Mouse (Mus musculus) neural tube, embryonic 14.5 days (tissue): ENCODE measurements around the gene Pten. TPM values are rescaled to one million over a fixed set of nuclear protein-coding genes. Genes with fewer than 3 reads are reported as not detected.
A peak's percentile ranks its signal among the peaks of the same experiment; 100 is the strongest.

Experiments used
- ATAC-seq: fragments of 200-750 bp; cut with Nextera tagmentation; 2 replicates; pipeline ENCODE4 v1.8.0; 2017; ENCODE audit warnings: low read depth, mild to moderate bottlenecking, moderate TSS enrichment, moderate library complexity
- H3K27ac ChIP-seq: fragments of 300-500 bp; sonication (generic); 2 replicates; pipeline ENCODE4 v1.5.1; 2014; ENCODE audit warnings: low read depth, mild to moderate bottlenecking, control low read depth, low read length, moderate library complexity, mixed read lengths
- H3K27me3 ChIP-seq: fragments of 300-500 bp; sonication (generic); 2 replicates; pipeline ENCODE4 v1.6.1; 2014; ENCODE audit warnings: low read length; ENCODE audit not compliant: control insufficient read depth, insufficient read depth
- H3K36me3 ChIP-seq: fragments of 300-500 bp; sonication (generic); 2 replicates; pipeline ENCODE4 v1.6.1; 2014; ENCODE audit warnings: low read length, mixed read lengths; ENCODE audit not compliant: control insufficient read depth, insufficient read depth
- H3K4me1 ChIP-seq: fragments of 300-500 bp; sonication (generic); 2 replicates; pipeline ENCODE4 v1.6.1; 2014; ENCODE audit warnings: low read length; ENCODE audit not compliant: control insufficient read depth, insufficient read depth
- H3K4me2 ChIP-seq: fragments of 300-500 bp; sonication (generic); 2 replicates; pipeline ENCODE4 v1.6.1; 2014; ENCODE audit warnings: mild to moderate bottlenecking, low read depth, low read length, control low read depth
- H3K4me3 ChIP-seq: fragments of 300-500 bp; sonication (generic); 2 replicates; pipeline ENCODE4 v1.5.1; 2014; ENCODE audit warnings: low read depth, low read length, control low read depth, mixed read lengths
- H3K9ac ChIP-seq: fragments of 300-500 bp; sonication (generic); replicated peaks from 2 replicates; pipeline ENCODE4 v1.6.1; 2014; ENCODE audit warnings: low read depth, mild to moderate bottlenecking, control low read depth, low read length, mixed read lengths
- H3K9me3 ChIP-seq: fragments of 300-500 bp; sonication (generic); 2 replicates; pipeline ENCODE4 v1.6.1; 2016; ENCODE audit warnings: low read length; ENCODE audit not compliant: control insufficient read depth
- WGBS: fragments of 180-500 bp; shearing (Covaris S2); extraction: QIAGEN DNeasy Blood & Tissue Kit; methylation state at CpG from one replicate; pipeline ENCODE4 v1.1.7; 2014; 5-methylcytosine and 5-hydroxymethylcytosine counted together
- polyA plus RNA-seq: library from polyadenylated mRNA; unstranded; fragments of >200 nt; fragmentation: Nextera tagmentation; extraction: Ambion mirVana; gene quantifications from 2 replicates; pipeline ENCODE4 v1.2.1, GENCODE M21; 2014

Gene Pten
- polyA plus RNA-seq, 1 experiment from 2014 or later: 28.3 TPM

- 93% methylated on average over 6 of the region's 6 CpGs for WGBS
- no peak for ATAC-seq
- no peak overlapping the region for H3K4me2 ChIP-seq
Measured at GRCm38 (mm10) chr19:32752357-32752756, 4.9 kb upstream of the Pten start.

DNA sequence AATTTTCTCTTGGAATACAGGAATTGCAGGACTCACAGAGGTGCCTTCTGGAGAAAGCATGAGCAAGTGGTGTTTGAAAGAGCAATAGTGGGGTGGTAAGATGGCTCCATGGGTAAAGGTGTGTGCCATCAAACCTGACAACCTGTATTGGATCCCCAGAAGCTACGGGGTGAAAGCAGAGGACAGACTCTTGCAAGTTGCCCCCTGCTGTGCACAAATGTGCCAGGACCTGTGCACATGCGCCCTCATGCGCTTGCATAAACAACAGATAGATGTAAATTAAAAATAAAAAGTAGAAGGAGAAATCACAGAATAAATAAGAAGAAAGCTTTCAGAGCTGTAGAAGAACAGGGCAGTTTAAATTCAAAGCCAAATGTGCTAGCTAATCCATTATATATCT, 3.9 kb upstream of the Pten start:
- no peaks in the 10 kb centered on the region for H3K9me3 ChIP-seq
- no peak overlapping the region for H3K4me2 ChIP-seq
- no peak for ATAC-seq
- no peak overlapping the region for H3K9ac ChIP-seq
- no peaks in the 10 kb centered on the region for H3K27me3 ChIP-seq
- H3K36me3 ChIP-seq: no peaks in the 10 kb centered on the region
- H3K4me1 ChIP-seq: peaks cover 12% of the 10 kb centered on the region
- 80% methylated on average over 3 of the region's 3 CpGs for WGBS
- H3K4me3 ChIP-seq: no peak overlapping the region
- no peak overlapping the region for H3K27ac ChIP-seq

More at GRCm38 (mm10) chr19:32752357-32752756, 4.9 kb upstream of the Pten start:
- Histone ChIP-seq H3K9ac (no peak overlapping the region), H3K9me3 (no peaks in the 10 kb centered on the region), H3K27me3 (no peaks in the 10 kb centered on the region), H3K27ac (no peak overlapping the region), H3K4me3 (no peak overlapping the region), H3K36me3 (no peaks in the 10 kb centered on the region), H3K4me1 (peaks cover 12% of the 10 kb centered on the region)

DNA sequence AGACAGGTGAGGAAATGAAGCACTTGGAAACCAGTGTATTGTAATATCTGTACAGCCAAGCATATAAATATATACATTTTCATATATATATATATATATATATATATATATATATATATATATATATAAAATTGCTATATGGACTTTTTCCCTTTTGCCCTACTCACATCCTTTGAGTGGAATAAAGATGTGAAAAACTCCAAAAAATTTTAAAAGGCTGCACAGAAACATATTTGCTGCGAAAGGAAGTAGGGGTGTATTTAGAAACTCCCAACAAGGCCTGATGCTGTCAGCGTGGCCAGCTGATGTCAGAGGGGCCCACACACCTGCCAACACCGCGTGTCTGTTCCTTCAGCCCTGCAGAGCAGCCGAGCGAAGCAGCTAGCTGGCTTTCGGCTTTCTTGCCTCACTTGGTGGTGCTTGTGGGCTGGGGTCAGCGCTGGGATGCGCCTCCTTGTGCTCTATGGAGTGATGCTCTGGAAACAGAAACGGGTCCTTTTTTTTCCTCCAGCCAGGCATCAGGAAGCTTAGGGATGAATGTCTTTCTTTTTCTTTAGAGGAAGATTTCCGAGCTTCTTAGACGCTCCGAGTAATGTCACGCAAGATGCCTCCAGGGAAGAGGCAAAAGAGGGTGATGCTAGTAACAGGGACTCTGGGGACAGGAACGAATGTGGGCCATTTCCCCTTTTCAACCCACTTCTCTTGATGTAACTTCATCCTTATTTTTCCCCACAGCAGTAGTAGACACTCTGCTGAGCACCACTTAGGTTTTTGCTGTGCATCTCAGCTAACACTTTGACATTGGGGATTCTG, 2.9 kb upstream of the Pten start:
- H3K9ac ChIP-seq: peak overlapping the region; percentile 16; the same call in 1 of the 2 replicates
- H3K27ac ChIP-seq: no peak overlapping the region

DNA sequence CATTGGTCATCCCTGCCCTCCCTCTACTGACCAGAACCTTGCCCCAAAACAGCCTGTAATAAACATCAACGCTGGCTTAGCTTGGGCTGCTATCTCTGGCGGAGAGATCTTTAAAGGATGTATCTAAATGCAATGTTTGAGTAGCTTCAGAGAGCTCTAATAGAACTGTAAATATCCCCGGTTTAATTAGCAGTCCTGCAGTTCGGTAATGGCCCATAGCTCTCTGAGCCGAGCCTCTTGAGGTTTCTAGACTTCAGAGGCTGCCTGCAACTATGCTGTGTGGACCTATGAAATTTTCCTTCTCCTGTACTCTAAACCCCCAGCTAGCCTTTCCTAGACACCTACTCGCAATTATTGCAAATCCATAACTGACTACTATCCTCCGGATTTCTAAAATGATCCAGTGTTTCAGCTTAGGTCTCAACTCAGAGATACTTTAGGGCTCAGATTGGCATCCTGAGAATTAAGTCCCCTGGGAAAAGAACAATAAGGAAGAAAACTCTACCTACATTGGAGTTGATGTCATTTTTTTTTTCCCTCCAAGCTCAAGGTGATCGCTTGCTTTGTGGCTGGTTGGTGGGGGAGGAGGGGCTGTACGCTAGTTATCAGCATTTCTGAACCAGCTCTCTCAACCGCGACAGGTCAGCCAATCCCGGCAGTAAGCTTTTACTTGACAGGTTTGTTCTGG, 2.0 kb upstream of the Pten start:
- Histone ChIP-seq H3K4me2 (peak overlapping the region; percentile 89), H3K4me1 (peaks cover 12% of the 10 kb centered on the region), H3K36me3 (no peaks in the 10 kb centered on the region), H3K9me3 (no peaks in the 10 kb centered on the region), H3K27me3 (no peaks in the 10 kb centered on the region), H3K9ac (peak overlapping the region; percentile 78), H3K4me3 (peak overlapping the region; percentile 93), H3K27ac (peak overlapping the region; percentile 98)
- WGBS: 4% methylated on average over 12 of the region's 12 CpGs
- no peak for ATAC-seq

More for the DNA sequence above, 2.9 kb upstream of the Pten start:
- no peaks in the 10 kb centered on the region for H3K27me3 ChIP-seq
- H3K4me1 ChIP-seq: peaks cover 12% of the 10 kb centered on the region
- WGBS: 14% methylated on average over 15 of the region's 15 CpGs
- H3K36me3 ChIP-seq: no peaks in the 10 kb centered on the region
- peak overlapping the region; percentile 93; the same call in 1 of the 2 replicates for H3K4me3 ChIP-seq
- peak overlapping the region; percentile 89 for H3K4me2 ChIP-seq
- ATAC-seq: no peak
- no peaks in the 10 kb centered on the region for H3K9me3 ChIP-seq

DNA sequence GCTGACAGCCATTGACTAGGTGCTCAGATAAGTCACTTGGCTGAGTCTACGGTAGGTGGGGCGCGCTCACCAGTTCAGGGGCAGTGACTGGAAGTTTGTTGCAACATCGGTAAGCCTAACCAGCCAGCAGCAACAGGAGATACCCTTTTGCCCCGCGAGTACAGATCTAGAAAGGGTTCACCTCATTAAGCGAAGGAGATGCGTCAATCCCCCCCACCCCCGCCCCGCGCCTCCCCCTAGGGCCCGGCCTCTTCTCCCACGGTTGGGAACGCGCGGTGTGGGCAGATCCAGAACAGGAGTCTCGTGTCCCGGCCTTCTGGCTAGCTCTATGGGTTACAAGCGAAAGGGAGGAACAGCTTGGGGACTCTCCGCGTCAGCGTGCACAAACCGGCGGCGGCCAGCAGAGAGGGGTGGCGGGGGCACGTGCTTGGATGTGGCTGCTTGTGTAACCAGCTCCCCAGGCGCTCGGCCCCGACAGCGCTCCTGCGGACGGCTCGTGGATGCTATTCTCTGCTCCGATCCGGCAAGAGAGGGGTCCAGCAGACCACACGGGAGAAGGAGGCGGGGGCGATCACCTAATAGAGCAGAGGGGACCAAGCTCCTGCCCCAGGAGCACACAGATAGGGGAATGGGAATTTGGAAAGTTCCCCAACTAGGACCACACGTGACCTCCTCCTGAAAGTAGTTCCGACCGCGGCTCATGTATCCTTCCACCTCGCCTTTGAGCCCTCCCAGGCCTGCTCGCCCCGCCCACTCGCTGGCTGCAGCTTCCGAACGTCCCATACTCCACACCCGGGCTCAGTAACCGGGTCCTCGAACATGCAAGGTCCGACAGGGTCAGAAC, 1.3 kb upstream of the Pten start:
- Histone ChIP-seq H3K36me3 (no peaks in the 10 kb centered on the region), H3K27ac (peak overlapping the region; percentile 98), H3K9ac (peak overlapping the region; percentile 78), H3K9me3 (no peaks in the 10 kb centered on the region), H3K27me3 (no peaks in the 10 kb centered on the region), H3K4me1 (peaks cover 17% of the 10 kb centered on the region), H3K4me2 (peak overlapping the region; percentile 89), H3K4me3 (peak overlapping the region; percentile 93)
- ATAC-seq: peak; percentile 79
- 1% methylated on average over 53 of the region's 53 CpGs for WGBS

DNA sequence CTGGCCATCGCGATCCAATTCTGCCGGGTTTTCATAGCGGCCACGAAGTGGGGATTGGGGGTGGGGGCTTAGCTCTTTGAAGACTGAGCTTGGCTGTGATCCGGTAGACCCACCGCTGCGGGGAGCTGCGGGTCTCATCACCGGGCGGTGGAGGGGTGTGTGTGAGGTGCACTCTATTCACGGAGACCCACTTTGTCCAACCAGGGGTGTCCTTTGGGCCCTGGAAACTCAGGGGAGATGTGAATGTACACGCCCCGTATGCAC, 729 bp upstream of the Pten start:
- Histone ChIP-seq H3K4me2 (peak overlapping the region; percentile 89), H3K4me3 (peak overlapping the region; percentile 93), H3K27ac (peak overlapping the region; percentile 98), H3K9ac (peak overlapping the region; percentile 78), H3K4me1 (peaks cover 20% of the 10 kb centered on the region), H3K9me3 (no peaks in the 10 kb centered on the region), H3K27me3 (no peaks in the 10 kb centered on the region), H3K36me3 (no peaks in the 10 kb centered on the region)
- WGBS: 0% methylated on average over 14 of the region's 14 CpGs
- peak; percentile 70 for ATAC-seq

GRCm38 (mm10) chr19:32757831-32758792, 815 bp downstream of the Pten start:
- Histone ChIP-seq H3K27me3 (no peaks in the 10 kb centered on the region), H3K27ac (peak overlapping the region; percentile 98), H3K4me2 (peak overlapping the region; percentile 89), H3K9ac (peak overlapping the region; percentile 78), H3K9me3 (no peaks in the 10 kb centered on the region), H3K4me1 (peaks cover 28% of the 10 kb centered on the region), H3K36me3 (no peaks in the 10 kb centered on the region), H3K4me3 (peak overlapping the region; percentile 93)
- WGBS: under 1% methylated on average over 29 of the region's 69 CpGs
- ATAC-seq: peak; percentile 7

DNA sequence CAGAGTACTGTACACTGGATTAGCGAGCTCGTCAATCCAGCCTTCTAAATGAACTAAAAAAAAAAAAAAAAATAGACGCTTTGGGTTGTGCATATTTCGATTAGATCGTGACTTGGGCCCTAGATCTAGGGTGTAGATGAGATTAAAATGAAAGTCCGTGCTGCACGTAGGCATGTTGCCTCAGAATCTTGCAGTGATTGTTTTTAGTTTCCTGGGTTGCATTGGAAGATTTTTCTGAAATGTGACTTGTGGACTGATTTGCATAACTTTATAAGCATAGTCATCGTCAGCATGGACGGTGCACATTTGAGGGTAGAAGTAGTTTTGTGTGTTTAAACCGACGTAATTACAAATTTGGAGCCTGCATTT, 1.5 kb downstream of the Pten start:
- Histone ChIP-seq H3K4me3 (peak overlapping the region; percentile 93), H3K4me2 (peak overlapping the region; percentile 89), H3K27ac (peak overlapping the region; percentile 98; the same call in 1 of the 2 replicates), H3K36me3 (no peaks in the 10 kb centered on the region), H3K9me3 (no peaks in the 10 kb centered on the region), H3K27me3 (no peaks in the 10 kb centered on the region), H3K9ac (peak overlapping the region; percentile 78; the same call in 1 of the 2 replicates), H3K4me1 (peaks cover 29% of the 10 kb centered on the region)
- ATAC-seq: no peak
- 0% methylated on average over 11 of the region's 11 CpGs for WGBS
